Mouse (Mus musculus) liver, embryonic 13.5 days (tissue): ENCODE measurements around the gene Cntnap4. TPM values are rescaled to one million over a fixed set of nuclear protein-coding genes. Genes with fewer than 3 reads are reported as not detected.

Experiments
- ATAC-seq: fragments of 200-750 bp; cut with Nextera tagmentation; 2 replicates; pipeline ENCODE4 v1.8.0; 2017; ENCODE audit warnings: low read depth, mild to moderate bottlenecking, moderate number of reproducible peaks, moderate library complexity
- DNase-seq: peaks from one replicate; pipeline ENCODE4 v3.0.0; 2022
- H3K27ac ChIP-seq: fragments of 300-500 bp; sonication (generic); 2 replicates; pipeline ENCODE4 v1.5.1; 2015; ENCODE audit warnings: moderate library complexity, mild to moderate bottlenecking, inconsistent platforms
- H3K27me3 ChIP-seq: fragments of 300-500 bp; sonication (generic); 2 replicates; pipeline ENCODE4 v1.6.1; 2015; ENCODE audit warnings: mild to moderate bottlenecking, inconsistent platforms
- H3K36me3 ChIP-seq: fragments of 300-500 bp; sonication (generic); 2 replicates; pipeline ENCODE4 v1.6.1; 2015; ENCODE audit warnings: mild to moderate bottlenecking, inconsistent platforms
- H3K4me1 ChIP-seq: fragments of 300-500 bp; sonication (generic); replicated peaks from 2 replicates; pipeline ENCODE4 v1.6.1; 2015; ENCODE audit warnings: inconsistent platforms
- H3K4me2 ChIP-seq: fragments of 300-500 bp; sonication (generic); 2 replicates; pipeline ENCODE4 v1.6.1; 2015; ENCODE audit warnings: inconsistent platforms, mild to moderate bottlenecking, moderate library complexity
- H3K4me3 ChIP-seq: fragments of 300-500 bp; sonication (generic); replicated peaks from 2 replicates; pipeline ENCODE4 v1.5.1; 2015; ENCODE audit warnings: mild to moderate bottlenecking, inconsistent platforms
- H3K9ac ChIP-seq: fragments of 300-500 bp; sonication (generic); 2 replicates; pipeline ENCODE4 v1.6.1; 2015; ENCODE audit warnings: mild to moderate bottlenecking, inconsistent platforms
- H3K9me3 ChIP-seq: fragments of 300-500 bp; sonication (generic); replicated peaks from 2 replicates; pipeline ENCODE4 v1.6.1; 2016; ENCODE audit warnings: inconsistent platforms
- WGBS: fragments of 180-500 bp; shearing (Covaris S2); methylation state at CpG from one replicate; pipeline ENCODE4 v1.1.7; 2015; ENCODE audit not compliant: insufficient replicate concordance; 5-methylcytosine and 5-hydroxymethylcytosine counted together
- polyA plus RNA-seq: library from polyadenylated mRNA; unstranded; fragments of >200 nt; fragmentation: Nextera tagmentation; extraction: Ambion mirVana; gene quantifications from 2 replicates; pipeline ENCODE4 v1.2.1, GENCODE M21; 2015

Gene Cntnap4
- polyA plus RNA-seq, 1 experiment from 2014 or later, result not detected

- ATAC-seq, result no peak
These were observed 341.6 kb downstream of the Cntnap4 start for GRCm38 (mm10) chr8:112911422-112911821.

DNA sequence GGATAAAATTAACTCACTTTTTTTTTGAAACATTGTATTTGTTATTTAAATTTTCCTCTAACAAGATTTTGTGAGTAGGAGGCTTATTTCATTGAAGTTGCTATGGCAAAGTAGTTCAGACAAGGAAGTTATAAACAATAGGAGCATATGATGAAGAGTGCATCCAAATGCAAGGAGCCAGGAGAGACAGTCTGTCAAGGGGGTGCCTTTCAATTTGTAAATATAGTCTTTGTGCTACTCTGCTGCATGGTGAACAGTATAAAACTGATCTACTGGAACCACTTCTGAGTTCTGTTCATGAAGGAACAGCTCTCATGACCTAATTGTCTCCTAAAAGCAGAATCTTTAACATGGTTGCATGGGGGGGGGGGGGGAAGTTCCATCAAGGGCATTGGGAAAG, 352.3 kb downstream of the Cntnap4 start:
- no peak for ATAC-seq
- Histone ChIP-seq H3K27me3 (no peaks in the 10 kb centered on the region), H3K9ac (no peak overlapping the region), H3K36me3 (no peaks in the 10 kb centered on the region), H3K4me1 (no peaks in the 10 kb centered on the region), H3K9me3 (no peaks in the 10 kb centered on the region), H3K4me3 (no peak overlapping the region), H3K4me2 (no peak overlapping the region), H3K27ac (no peak overlapping the region)
- DNase-seq, result no peak

More at GRCm38 (mm10) chr8:112911422-112911821, 341.6 kb downstream of the Cntnap4 start:
- Histone ChIP-seq H3K36me3 (no peaks in the 10 kb centered on the region), H3K4me2 (no peak overlapping the region), H3K4me1 (no peaks in the 10 kb centered on the region), H3K9me3 (no peaks in the 10 kb centered on the region), H3K27ac (no peak overlapping the region), H3K27me3 (no peaks in the 10 kb centered on the region), H3K4me3 (no peak overlapping the region), H3K9ac (no peak overlapping the region)
- DNase-seq, result no peak

DNA sequence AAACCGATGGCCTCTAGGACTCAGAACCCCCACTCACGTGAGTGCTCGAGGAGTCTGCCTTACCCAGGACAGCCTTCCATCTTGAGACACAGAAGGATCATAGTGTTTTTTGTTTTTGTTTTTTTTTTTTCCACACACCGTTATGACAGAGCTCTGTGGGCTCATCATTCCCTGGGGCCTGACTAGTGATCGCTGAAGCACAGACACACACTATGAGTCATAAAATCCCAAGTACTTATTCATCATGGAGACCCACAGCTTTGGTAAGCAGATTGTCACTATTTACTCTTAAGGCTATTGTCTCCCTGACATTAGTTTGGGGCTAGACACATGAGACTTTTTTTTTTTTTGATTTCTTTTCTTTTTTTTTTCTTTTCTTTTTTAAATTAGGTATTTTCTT, 352.9 kb downstream of the Cntnap4 start:
- Histone ChIP-seq H3K4me3 (no peak overlapping the region), H3K4me2 (no peak overlapping the region)
- WGBS, result 71% methylated on average over 5 of the region's 5 CpGs

More for the DNA sequence above, 352.9 kb downstream of the Cntnap4 start:
- Histone ChIP-seq H3K27me3 (no peaks in the 10 kb centered on the region), H3K9ac (no peak overlapping the region), H3K27ac (no peak overlapping the region), H3K4me1 (no peaks in the 10 kb centered on the region), H3K36me3 (no peaks in the 10 kb centered on the region), H3K9me3 (no peaks in the 10 kb centered on the region)
- ATAC-seq (no peak), DNase-seq (no peak)
